Mouse (Mus musculus): ENCODE results near the gene Cela1.

Gene Cela1

DNA sequence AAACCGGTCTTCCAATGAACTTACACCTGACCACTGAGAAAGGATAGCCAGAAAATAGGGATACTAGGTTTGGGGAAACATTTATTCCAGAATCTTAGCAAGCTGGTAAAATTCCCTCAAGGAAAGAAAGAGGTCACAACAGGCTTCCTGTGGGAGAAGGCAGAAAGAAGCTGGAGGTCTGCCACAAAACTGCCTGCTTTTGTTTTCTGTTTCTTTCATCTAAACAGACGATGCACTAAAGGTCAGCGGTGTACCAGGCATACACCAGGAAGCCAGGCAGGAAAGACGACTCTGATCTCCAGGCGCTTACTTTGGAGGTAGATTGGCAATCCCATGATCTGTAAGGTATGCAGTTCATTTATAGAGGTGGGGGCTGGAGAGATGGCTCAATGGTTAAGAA lies 16.9 kb downstream of the Cela1 start:
- no peak for DNase-seq (ENCODE audit: low read depth, low spot score)

GRCm38 (mm10) chr15:100670004-100670403 lies 17.7 kb downstream of the Cela1 start:
- DNase-seq (ENCODE audit: low read depth, low spot score) = peak; percentile 41

GRCm38 (mm10) chr15:100669337-100669736 lies 18.4 kb downstream of the Cela1 start, which contains the start of gene Bin2:
TSS of gene Bin2 (minus strand) at chr15:100669553.
- DNase-seq (ENCODE audit: low read depth, low spot score) = peak; percentile 71

DNA sequence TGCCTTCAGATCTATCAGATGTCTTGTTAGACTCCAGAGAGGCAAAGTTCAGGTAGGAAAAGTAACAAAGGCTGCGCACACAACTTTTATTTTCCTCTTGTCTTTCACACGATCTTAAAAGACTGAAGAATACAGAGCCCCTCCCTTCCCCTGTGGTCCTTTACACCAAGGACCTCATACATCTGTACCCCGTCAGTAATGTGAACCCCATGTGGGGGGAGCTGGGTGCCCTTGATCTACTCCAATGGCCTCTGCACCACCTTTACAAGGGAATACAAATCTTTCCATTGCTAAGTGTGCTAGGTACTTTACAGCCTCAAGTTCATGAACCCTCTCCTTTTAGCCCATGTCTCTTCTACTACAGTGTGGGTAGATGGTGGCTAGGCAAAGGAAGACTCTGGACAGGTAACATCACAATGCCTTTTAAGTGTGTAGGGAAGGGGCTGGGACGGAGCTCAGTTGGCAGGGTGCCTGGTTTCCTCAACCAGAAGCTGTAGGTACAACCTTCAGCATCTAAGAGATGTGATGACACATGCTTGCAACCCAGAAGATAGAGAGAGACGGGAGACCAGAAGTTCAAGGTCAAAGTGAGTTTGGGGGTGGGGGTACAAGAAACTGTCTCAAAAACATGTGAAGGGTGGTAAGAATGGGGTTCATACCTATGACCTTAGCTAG lies 19.7 kb downstream of the Cela1 start:
- no peak for DNase-seq (ENCODE audit: low read depth, low spot score)

DNA sequence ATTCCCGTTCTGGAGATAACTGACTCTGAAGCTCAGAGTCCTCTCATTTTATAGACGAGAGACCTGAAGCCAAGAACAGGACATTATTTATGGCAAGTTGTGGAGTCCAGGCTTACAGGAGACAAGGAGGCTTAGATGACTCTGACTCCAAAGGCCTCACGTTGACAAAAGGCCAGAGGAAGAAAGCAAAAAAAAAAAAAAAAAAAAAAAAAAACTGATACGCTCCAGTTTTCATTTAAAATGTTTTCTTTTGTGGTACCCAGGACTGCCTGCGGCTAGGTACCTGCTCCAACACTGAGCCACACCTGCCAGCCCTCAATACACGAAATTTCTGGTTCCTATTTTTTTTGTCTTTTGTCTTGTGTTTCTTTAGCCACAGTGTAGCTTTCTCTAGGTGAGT lies 20.3 kb downstream of the Cela1 start:
- no peak for DNase-seq (ENCODE audit: low read depth, low spot score)

DNA sequence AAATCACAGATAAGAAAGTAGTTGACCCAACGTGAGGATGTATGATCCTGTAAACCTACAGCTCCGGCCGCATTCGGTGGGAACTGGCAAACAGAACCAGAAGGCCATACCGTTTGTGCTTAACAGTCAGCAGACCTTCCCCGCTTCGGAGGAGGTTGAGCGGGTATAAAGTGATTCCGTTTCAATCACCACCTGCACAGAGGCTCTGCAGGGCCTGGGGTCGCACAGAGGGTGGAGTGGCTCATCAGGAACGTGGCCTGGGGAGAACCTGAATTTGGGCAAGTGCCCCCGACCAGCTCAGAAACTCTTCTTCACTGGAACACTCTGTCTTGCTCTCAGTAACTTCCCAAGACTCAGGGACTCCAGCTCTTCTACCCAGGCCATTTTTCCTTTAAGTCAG lies 20.9 kb downstream of the Cela1 start:
- DNase-seq (ENCODE audit: low read depth, low spot score) = no peak

DNA sequence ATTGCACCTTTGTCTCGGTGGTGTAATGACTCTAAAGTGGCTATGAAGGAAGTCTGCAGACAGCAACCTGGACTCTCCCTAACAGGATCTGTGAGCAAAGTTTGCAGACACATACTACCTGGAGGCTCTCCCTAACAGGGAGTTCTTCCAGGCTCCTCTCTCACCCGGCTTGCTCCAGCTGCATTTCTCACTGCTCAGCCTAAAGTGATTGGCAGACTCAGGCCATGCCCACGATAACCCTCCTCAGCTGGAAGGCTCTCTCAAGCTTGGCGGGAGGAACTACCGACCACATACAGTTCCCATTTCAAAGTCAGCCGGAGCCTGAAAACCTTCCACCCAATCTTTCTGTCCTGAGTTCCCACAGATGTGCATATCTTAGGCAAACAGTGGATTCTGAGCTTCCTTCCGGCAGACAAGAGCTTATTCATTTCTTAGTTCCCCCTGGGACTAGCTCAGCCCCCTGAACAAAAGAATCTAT lies 21.5 kb downstream of the Cela1 start:
- DNase-seq (ENCODE audit: low read depth, low spot score) = peak; percentile 66

- peak; percentile 64 for DNase-seq (ENCODE audit: low read depth, low spot score)
These were observed 22.1 kb downstream of the Cela1 start for GRCm38 (mm10) chr15:100665411-100666218.

DNA sequence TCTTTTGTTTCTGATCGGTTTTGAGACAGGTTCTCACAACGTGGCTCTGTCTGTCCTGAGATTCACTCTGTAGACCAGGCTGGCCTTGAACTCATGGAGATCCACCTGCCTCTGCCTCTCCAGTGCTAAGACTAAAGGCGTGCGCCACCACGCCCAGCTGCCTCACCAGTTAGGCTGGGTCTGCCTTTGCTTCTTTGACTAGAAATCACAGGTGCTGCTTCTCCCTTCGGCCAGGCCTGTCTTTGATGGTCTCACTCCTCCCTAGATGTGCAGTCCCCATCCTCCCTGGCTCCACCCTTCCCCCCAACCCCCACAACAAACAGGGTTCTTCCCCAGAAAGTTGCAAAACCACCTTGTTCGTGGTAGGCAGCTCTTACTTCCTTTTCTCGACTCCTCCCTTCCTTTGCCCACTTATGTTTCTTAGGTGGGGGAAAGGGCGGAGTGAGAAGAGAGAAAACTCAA lies 22.9 kb downstream of the Cela1 start:
- no peak for DNase-seq (ENCODE audit: low read depth, low spot score)

GRCm38 (mm10) chr15:100660805-100661204 lies 26.9 kb downstream of the Cela1 start:
- no peak for DNase-seq (ENCODE audit: low read depth, low spot score)

- no peak for DNase-seq (ENCODE audit: low read depth, low spot score)
These were observed 27.4 kb downstream of the Cela1 start for GRCm38 (mm10) chr15:100660306-100660705.

DNA sequence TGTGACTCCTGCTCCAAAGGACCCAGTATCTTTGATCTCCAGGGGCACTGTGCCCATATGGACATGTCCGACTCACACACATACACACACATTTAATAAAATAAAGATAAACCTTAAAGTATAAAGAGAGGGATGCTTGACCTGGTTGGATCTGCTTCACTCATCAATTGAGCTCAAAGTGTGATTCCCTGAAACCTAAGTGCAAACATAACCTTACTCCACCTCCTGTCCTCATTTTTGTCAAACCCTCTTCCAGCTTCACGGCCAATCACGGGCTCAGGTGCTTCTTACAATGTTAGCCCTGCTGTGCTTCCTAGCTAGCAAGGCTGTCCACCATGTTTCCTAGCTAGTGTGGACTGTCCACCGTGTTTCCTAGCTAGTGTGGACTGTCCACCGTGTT lies 32.5 kb downstream of the Cela1 start:
- no peak for DNase-seq (ENCODE audit: low read depth, low spot score)

DNA sequence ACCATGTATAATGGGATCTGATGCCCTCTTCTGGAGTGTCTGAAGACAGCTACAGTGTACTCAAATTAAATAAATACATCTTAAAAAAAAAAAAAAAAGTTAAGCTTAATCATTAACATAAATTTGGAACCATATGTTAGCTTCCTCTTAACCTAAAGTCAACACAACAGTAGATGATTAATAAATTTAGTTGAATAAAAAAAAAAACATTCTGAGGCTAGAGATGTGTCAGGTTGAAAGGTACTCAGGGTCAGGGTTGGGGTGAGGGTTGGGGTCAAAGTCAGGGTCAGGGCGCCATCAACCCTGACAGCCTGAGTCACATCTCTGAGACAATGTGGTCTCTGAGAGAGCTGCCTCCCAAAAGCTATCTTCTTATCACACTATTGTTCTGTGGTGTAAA lies 33.5 kb downstream of the Cela1 start:
- no peak for DNase-seq (ENCODE audit: low read depth, low spot score)

GRCm38 (mm10) chr15:100651610-100652009 lies 36.1 kb downstream of the Cela1 start:
- DNase-seq (ENCODE audit: low read depth, low spot score) = no peak

- DNase-seq (ENCODE audit: low read depth, low spot score) = no peak
These were observed 37.6 kb downstream of the Cela1 start for GRCm38 (mm10) chr15:100650111-100650510.

- no peak for DNase-seq (ENCODE audit: low read depth, low spot score)
These were observed 41.6 kb downstream of the Cela1 start for GRCm38 (mm10) chr15:100646161-100646560.

GRCm38 (mm10) chr15:100642451-100642850 lies 45.3 kb downstream of the Cela1 start:
- DNase-seq (ENCODE audit: low read depth, low spot score) = no peak

- DNase-seq (ENCODE audit: low read depth, low spot score) = peak; percentile 26
These were observed 46.4 kb downstream of the Cela1 start for GRCm38 (mm10) chr15:100641226-100641810.

DNA sequence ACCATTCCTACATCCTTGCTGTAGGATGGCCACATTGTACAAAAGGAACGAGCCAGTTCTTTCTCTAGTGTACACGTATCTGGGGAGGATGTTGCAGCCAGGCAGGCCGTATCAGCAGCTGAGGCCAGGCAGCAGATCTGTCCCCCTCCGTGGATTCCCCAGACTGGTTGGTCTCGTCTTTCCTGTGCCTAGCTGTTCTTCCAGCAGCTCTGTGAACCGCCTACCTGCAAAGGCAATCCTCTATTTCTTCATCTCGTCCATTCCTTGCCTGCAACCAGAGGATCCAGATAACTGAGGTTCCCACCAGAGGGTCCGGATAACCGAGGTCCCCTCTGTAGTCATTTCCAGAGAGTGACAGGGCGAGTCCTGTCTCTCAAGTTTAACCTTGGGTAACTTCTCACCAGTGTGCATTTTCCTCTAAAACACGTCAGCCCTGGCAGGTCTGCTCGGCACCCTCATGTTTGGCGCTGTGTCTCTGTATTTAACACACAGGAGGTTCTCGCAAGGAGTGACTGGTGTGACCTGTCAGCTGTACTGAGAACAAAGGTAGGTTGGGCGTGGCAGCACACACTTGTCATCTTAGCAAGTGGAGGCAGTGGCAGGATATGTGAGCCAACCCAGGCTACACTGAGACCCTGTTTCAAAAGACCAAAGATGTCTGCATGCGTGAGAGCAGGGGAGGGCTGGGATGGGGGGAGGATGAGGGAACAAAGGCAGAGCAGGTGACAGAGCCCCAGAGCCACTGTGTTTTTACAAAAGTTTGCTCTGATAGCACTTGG lies 47.6 kb downstream of the Cela1 start:
- DNase-seq (ENCODE audit: low read depth, low spot score) = peak; percentile 56

GRCm38 (mm10) chr15:100637661-100638060 lies 50.1 kb downstream of the Cela1 start:
- peak; percentile 42 for DNase-seq (ENCODE audit: low read depth, low spot score)

DNA sequence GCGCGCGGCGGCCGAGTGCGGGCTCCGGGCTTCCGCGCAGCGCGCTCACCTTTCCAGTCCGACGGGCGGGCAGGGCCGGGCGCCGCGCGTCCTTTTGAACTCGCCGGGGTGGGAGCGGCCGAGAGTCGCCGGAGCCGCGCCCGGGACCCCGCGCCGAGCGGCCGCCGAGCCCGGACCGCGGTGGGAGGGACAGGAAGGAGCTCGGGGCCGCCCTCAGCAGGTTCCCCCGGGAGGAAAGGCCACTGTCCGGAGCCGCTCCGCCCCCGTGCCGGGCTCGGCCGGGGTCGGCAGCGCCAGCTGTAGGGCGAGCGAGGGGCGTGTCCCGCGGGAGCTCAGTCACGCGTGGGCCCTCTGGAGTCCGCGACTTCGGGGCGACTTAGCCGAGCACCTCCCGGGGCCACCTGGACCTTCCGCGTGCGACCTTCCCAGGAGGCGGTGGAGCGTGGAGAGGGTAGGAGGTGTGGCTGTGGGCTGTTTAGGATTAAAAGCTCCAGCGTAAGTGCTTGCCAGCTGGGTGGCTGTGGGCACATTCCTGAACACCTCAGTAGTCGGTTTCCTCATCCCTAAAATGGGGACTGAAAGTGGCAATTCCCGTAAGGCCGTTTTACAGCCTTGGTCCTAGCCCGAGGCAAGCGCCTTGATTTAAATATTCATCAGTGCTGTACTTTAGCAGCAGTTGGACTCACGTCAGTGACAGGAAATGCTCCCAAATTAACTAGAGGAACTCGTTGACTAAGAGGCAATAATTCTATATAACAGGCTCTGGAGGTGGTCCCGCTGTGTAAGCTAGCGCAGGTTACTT lies 50.8 kb downstream of the Cela1 start, which contains the start of gene Smagp:
Gene Smagp (minus strand): TSS at position 241 of the 802 bp plus-strand sequence.
- peak; percentile 89 for DNase-seq (ENCODE audit: low read depth, low spot score)

All from ZHBTc4 (cell line).